Mouse (Mus musculus): Measurements from ENCODE around the gene Pax4. TPM values are rescaled to one million over a fixed set of nuclear protein-coding genes. Genes with fewer than 3 reads are reported as not detected.

The Pax4 gene
- total RNA-seq, 2 experiments from 2014 or later: not detected

- DNase-seq (ENCODE audit: extremely low spot score in 1 of 2, low spot score in 2 of 2): no peak
- no peak for TF ChIP-seq CTCF (IDR thresholded peaks at IDR 0.05)
- Histone ChIP-seq H3K4me3 (peak overlapping the region; percentile 85), H3K27ac (no peak overlapping the region)
- intact Hi-C loops (cut with DNase I): loop anchor here (5.0 kb wide), 3 partner anchors 158 to 602 kb away; partner anchors contain the start of gene Lrrc4
Measured at GRCm38 (mm10) chr6:28420361-28420760, 28.8 kb downstream of the Pax4 start.

GRCm38 (mm10) chr6:28419673-28420072, 29.5 kb downstream of the Pax4 start:
- DNase-seq (ENCODE audit: extremely low spot score in 1 of 2, low spot score in 2 of 2): no peak
- Histone ChIP-seq H3K27ac (no peak overlapping the region), H3K4me3 (peak overlapping the region; percentile 13; the same call in 1 of the 2 replicates)
- no peak for TF ChIP-seq CTCF (IDR thresholded peaks at IDR 0.05)
- intact Hi-C loops (cut with DNase I): loop anchor here (5.0 kb wide), 3 partner anchors 157 to 603 kb away; partner anchors contain the start of gene Lrrc4

GRCm38 (mm10) chr6:28418449-28418848, 30.7 kb downstream of the Pax4 start:
- intact Hi-C loops (cut with DNase I): no loop called here
- no peak; the same call in 1 of the 2 replicates for TF ChIP-seq CTCF (IDR thresholded peaks at IDR 0.05)
- Histone ChIP-seq H3K4me3 (no peak overlapping the region), H3K27ac (peak overlapping the region; percentile 9; the same call in 1 of the 2 replicates)
- DNase-seq (ENCODE audit: extremely low spot score in 1 of 2, low spot score in 2 of 2): peak; percentile 47 to 57

- intact Hi-C loops (cut with DNase I): no loop called here
- Histone ChIP-seq H3K4me3 (no peak overlapping the region), H3K27ac (no peak overlapping the region)
- DNase-seq (ENCODE audit: extremely low spot score in 1 of 2, low spot score in 2 of 2): no peak
- TF ChIP-seq CTCF (IDR thresholded peaks at IDR 0.05): no peak
Measured at GRCm38 (mm10) chr6:28416981-28417380, 32.2 kb downstream of the Pax4 start.

GRCm38 (mm10) chr6:28411236-28411635, 37.9 kb downstream of the Pax4 start:
- intact Hi-C loops (cut with DNase I): no loop called here
- TF ChIP-seq CTCF (IDR thresholded peaks at IDR 0.05): no peak
- Histone ChIP-seq H3K27ac (no peak overlapping the region), H3K4me3 (no peak overlapping the region)
- no peak for DNase-seq (ENCODE audit: extremely low spot score in 1 of 2, low spot score in 2 of 2)

GRCm38 (mm10) chr6:28410053-28410452, 39.1 kb downstream of the Pax4 start:
- Histone ChIP-seq H3K4me3 (no peak overlapping the region), H3K27ac (no peak overlapping the region)
- no peak for DNase-seq (ENCODE audit: extremely low spot score in 1 of 2, low spot score in 2 of 2)
- no peak for TF ChIP-seq CTCF (IDR thresholded peaks at IDR 0.05)
- intact Hi-C loops (cut with DNase I): no loop called here

GRCm38 (mm10) chr6:28399791-28400190, 49.4 kb downstream of the Pax4 start:
- peak; percentile 26 for TF ChIP-seq CTCF (IDR thresholded peaks at IDR 0.05)
- Histone ChIP-seq H3K4me3 (no peak overlapping the region), H3K27ac (no peak overlapping the region)
- DNase-seq (ENCODE audit: extremely low spot score in 1 of 2, low spot score in 2 of 2): no peak
- intact Hi-C loops (cut with DNase I): no loop called here

- TF ChIP-seq CTCF (IDR thresholded peaks at IDR 0.05): peak; percentile 24
- intact Hi-C loops (cut with DNase I): no loop called here
Measured at GRCm38 (mm10) chr6:28398726-28399125, 50.4 kb downstream of the Pax4 start.

GRCm38 (mm10) chr6:28397681-28398203, 51.4 kb downstream of the Pax4 start, which contains the start of gene Zfp800:
TSS of gene Zfp800 (minus strand) at chr6:28398005.
- peak within 1 kb of the TSS; percentile 53 for H3K4me3 ChIP-seq
- intact Hi-C loops (cut with DNase I): no loop called here
- no peak for DNase-seq (ENCODE audit: extremely low spot score in 1 of 2, low spot score in 2 of 2)
- TF ChIP-seq CTCF (IDR thresholded peaks at IDR 0.05): no peak
- no peak within 1 kb of the TSS for H3K27ac ChIP-seq

More at GRCm38 (mm10) chr6:28398726-28399125, 50.4 kb downstream of the Pax4 start:
- H3K4me3 ChIP-seq: no peak overlapping the region
- no peak for DNase-seq (ENCODE audit: extremely low spot score in 1 of 2, low spot score in 2 of 2)
- no peak overlapping the region for H3K27ac ChIP-seq

- DNase-seq (ENCODE audit: extremely low spot score in 1 of 2, low spot score in 2 of 2): no peak
- no peak for TF ChIP-seq CTCF (IDR thresholded peaks at IDR 0.05)
- intact Hi-C loops (cut with DNase I): no loop called here
- no peak overlapping the region for H3K27ac ChIP-seq
- H3K4me3 ChIP-seq: peak overlapping the region; percentile 53
Measured at GRCm38 (mm10) chr6:28396853-28397457, 52.2 kb downstream of the Pax4 start.

GRCm38 (mm10) chr6:28396051-28396852, 52.9 kb downstream of the Pax4 start:
- DNase-seq (ENCODE audit: extremely low spot score in 1 of 2, low spot score in 2 of 2): no peak
- no peak overlapping the region for H3K27ac ChIP-seq
- no peak for TF ChIP-seq CTCF (IDR thresholded peaks at IDR 0.05)
- peak overlapping the region; percentile 53; the same call in 1 of the 2 replicates for H3K4me3 ChIP-seq
- intact Hi-C loops (cut with DNase I): no loop called here

Other genes starting within 250 kb of the Pax4 start
- gene Zfp800, start 51.3 kb downstream of the Pax4 start, total RNA-seq (2021): 10 to 100 TPM; 20.9 to 24.5 TPM
- gene Arf5, start 25.8 kb downstream of the Pax4 start, total RNA-seq (2021): 100 to 1,000 TPM; 263 TPM
- not detected for gene Fscn3, start 21.6 kb downstream of the Pax4 start, total RNA-seq (2021)
- gene Gcc1, start 21.0 kb downstream of the Pax4 start, total RNA-seq (2021): 10 to 100 TPM; 20.9 to 25.7 TPM
- gene Snd1, start 25.8 kb upstream of the Pax4 start, total RNA-seq (2021): 10 to 100 TPM; 76.7 to 77.9 TPM